Mouse (Mus musculus) kidney, embryonic 14.5 days (tissue): ENCODE measurements around the gene Map7. TPM values are rescaled to one million over a fixed set of nuclear protein-coding genes. Genes with fewer than 3 reads are reported as not detected.

Source experiments
- ATAC-seq: fragments of 200-750 bp; cut with Nextera tagmentation; 2 replicates; pipeline ENCODE4 v1.8.0; 2017; ENCODE audit warnings: moderate number of reproducible peaks, mild to moderate bottlenecking, moderate TSS enrichment, moderate library complexity; ENCODE audit not compliant: low FRiP score, low TSS enrichment
- H3K27ac ChIP-seq: fragments of 300-500 bp; sonication (generic); 2 replicates; pipeline ENCODE4 v1.5.1; 2014; ENCODE audit warnings: low read depth, mild to moderate bottlenecking, low read length, moderate library complexity, mixed read lengths
- H3K27me3 ChIP-seq: fragments of 300-500 bp; sonication (generic); 2 replicates; pipeline ENCODE4 v1.6.1; 2014; ENCODE audit warnings: mild to moderate bottlenecking, low read length; ENCODE audit not compliant: control insufficient read depth, insufficient read depth
- H3K36me3 ChIP-seq: fragments of 300-500 bp; sonication (generic); 2 replicates; pipeline ENCODE4 v1.6.1; 2014; ENCODE audit warnings: low read length, mixed read lengths; ENCODE audit not compliant: control insufficient read depth, insufficient read depth
- H3K4me1 ChIP-seq: fragments of 300-500 bp; sonication (generic); 2 replicates; pipeline ENCODE4 v1.6.1; 2014; ENCODE audit warnings: low read length, mixed read lengths; ENCODE audit not compliant: control insufficient read depth, insufficient read depth
- H3K4me2 ChIP-seq: fragments of 300-500 bp; sonication (generic); replicated peaks from 2 replicates; pipeline ENCODE4 v1.6.1; 2014; ENCODE audit warnings: low read depth, mild to moderate bottlenecking, low read length
- H3K4me3 ChIP-seq: fragments of 300-500 bp; sonication (generic); 2 replicates; pipeline ENCODE4 v1.5.1; 2014; ENCODE audit warnings: mild to moderate bottlenecking, low read length
- H3K9ac ChIP-seq: fragments of 300-500 bp; sonication (generic); 2 replicates; pipeline ENCODE4 v1.6.1; 2014; ENCODE audit warnings: low read depth, mild to moderate bottlenecking, low read length, moderate library complexity
- H3K9me3 ChIP-seq: fragments of 300-500 bp; sonication (generic); 2 replicates; pipeline ENCODE4 v1.6.1; 2016; ENCODE audit warnings: low read length; ENCODE audit not compliant: control insufficient read depth
- WGBS: fragments of 180-500 bp; shearing (Covaris S2); extraction: QIAGEN DNeasy Blood & Tissue Kit; methylation state at CpG from one replicate; pipeline ENCODE4 v1.1.7; 2014; 5-methylcytosine and 5-hydroxymethylcytosine counted together
- microRNA-seq: library from miRNA; unstranded; fragments of <30 nt; microRNA quantifications from one replicate; pipeline ENCODE4, GENCODE M21; 2016
- polyA plus RNA-seq: library from polyadenylated mRNA; unstranded; fragments of >200 nt; fragmentation: Nextera tagmentation; extraction: Ambion mirVana; gene quantifications from 2 replicates; pipeline ENCODE4 v1.2.1, GENCODE M21; 2014

The Map7 gene
- polyA plus RNA-seq, 1 experiment from 2014 or later: 19.6 TPM

GRCm38 (mm10) chr10:20314797-20315196, 166.5 kb downstream of the Map7 start:
- Histone ChIP-seq H3K4me2 (no peak overlapping the region), H3K4me1 (peaks cover 15% of the 10 kb centered on the region; the same call in 1 of the 2 replicates), H3K9me3 (no peaks in the 10 kb centered on the region), H3K36me3 (peaks cover 22% of the 10 kb centered on the region), H3K27me3 (no peaks in the 10 kb centered on the region), H3K27ac (no peak overlapping the region), H3K9ac (no peak overlapping the region), H3K4me3 (no peak overlapping the region)
- 65% methylated on average over 2 of the region's 2 CpGs for WGBS
- ATAC-seq: no peak

- no peak overlapping the region for H3K27ac ChIP-seq
- H3K4me2 ChIP-seq: no peak overlapping the region
- no peaks in the 10 kb centered on the region for H3K27me3 ChIP-seq
- peaks cover 7% of the 10 kb centered on the region; the same call in 1 of the 2 replicates for H3K4me1 ChIP-seq
- no peaks in the 10 kb centered on the region for H3K9me3 ChIP-seq
- WGBS: 67% methylated on average over 5 of the region's 5 CpGs
- ATAC-seq: no peak
- no peak overlapping the region for H3K9ac ChIP-seq
- no peak overlapping the region for H3K4me3 ChIP-seq
- H3K36me3 ChIP-seq: peaks cover 36% of the 10 kb centered on the region
These were observed 169.2 kb downstream of the Map7 start for GRCm38 (mm10) chr10:20317466-20317865.

DNA sequence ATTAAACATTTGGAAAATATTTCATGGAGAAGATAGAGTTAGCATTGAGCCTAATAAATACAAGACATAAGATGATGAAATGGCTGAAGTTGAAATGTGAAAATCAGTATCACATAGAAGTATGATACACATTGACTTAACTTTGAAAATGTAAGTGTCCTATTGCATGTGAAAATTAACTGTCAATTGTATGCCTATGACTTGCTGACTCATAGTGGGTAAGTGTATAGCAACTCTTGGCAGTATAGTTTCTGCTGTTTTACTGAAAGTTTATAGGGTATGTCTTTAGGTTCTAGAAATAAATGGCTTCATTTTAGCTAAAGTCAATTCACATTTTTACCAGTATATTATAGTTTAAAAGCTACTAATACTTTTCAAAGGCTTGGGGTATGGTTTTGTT, 178.0 kb downstream of the Map7 start:
- Histone ChIP-seq H3K9me3 (no peaks in the 10 kb centered on the region), H3K36me3 (peaks cover 81% of the 10 kb centered on the region), H3K4me1 (no peaks in the 10 kb centered on the region), H3K27ac (no peak overlapping the region), H3K27me3 (no peaks in the 10 kb centered on the region), H3K9ac (no peak overlapping the region), H3K4me2 (no peak overlapping the region), H3K4me3 (no peak overlapping the region)
- ATAC-seq: no peak

Small RNA genes within 50 kb of the gene (microRNA-seq; reads per million reads assigned to microRNA genes)
- gene Mir6413: not detected

Other genes starting within 250 kb of the Map7 start
- 36.1 and 45.4 TPM in 2 replicates for gene Pex7, start 240.8 kb upstream of the Map7 start, polyA plus RNA-seq
- gene Map3k5, start 214.0 kb upstream of the Map7 start, polyA plus RNA-seq: 2.2 and 4.0 TPM in 2 replicates
- gene Bclaf1, start 164.0 kb downstream of the Map7 start, polyA plus RNA-seq: 115 and 168 TPM in 2 replicates
- 2.9 and 3.8 TPM in 2 replicates for gene Mtfr2, start 199.3 kb downstream of the Map7 start, polyA plus RNA-seq